Mouse (Mus musculus): Measurements from ENCODE around the gene Keap1.
"Not testable (repeated sequence)": the region's sequence is repeated elsewhere in the genome, so short reads cannot be mapped to it uniquely, and the experiment has no call there.

The Keap1 gene

DNA sequence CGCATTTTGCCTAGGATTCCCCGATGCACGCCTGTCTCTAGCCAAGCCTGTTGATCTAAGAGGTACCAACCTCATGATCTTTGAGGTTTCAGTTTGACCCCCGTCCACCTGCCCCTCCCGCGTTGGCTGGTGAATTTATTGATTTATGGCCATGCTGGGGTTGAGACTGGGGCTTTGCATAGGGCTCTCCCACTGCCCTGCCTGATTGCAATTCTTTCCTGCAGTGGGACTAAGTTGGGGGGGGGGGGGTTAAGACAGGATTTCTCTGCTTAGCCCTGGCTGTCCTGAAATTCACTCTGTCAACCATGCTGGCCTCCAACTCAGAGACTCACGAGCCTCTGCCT lies 13.8 kb downstream of the Keap1 start:
- no peak for DNase-seq

DNA sequence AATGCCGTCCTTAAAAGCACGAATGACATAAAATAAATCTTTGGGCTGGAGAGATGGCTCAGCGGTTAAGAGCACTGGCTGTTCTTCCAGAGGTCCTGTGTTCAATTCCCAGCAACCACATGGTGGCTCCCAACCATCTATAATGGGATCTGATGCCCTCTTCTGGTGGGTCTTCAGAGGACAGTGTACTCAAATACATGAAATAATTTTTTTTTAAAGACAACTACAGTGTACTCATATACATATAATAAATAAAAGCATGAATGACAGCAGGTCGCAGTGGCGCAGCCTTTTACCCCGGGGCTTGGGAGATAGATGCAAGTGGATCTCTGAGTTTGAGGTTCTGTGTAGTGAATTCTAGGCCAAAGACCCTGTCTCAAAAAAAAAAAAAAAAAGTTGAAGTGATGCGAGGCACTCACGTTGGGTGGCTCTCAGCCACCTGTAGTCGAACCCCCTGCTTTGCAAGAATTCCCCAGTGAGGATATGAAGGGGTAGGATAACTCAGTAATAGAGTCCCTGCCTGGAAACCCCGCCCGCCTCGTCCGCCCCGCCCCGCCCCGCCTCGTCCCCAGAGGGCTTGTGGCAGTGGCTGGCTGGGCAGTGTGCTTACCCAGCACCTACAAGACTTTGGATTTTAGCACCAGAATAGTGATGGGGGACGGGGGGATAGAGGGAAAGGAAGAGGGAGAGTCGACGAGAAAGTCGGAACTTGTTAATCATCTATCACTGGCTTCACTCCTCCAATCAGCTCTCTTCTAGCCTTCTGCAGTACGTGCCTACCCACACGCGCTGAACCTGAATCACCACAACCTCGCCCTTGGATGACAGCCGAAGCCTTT lies 14.4 kb downstream of the Keap1 start:
- DNase-seq: no peak

DNA sequence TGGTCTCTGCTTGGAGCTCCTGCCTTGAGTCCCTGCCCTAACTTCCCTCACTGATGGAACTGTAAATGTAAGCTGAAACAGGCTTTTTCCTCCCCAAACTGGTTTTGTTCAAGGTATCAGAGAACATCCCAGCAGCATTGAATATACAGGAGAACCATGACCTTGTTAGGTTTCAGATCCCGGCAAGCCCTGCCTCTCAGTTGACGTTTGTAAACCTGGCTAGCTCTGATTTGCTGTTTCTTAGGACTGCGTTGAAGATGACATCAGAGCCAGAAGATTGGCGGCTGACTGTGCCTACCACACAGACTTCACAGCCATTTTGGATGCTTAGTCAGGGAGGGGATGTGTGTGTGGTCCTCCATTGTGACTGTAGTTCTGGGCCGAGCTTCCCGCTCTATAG lies 15.3 kb downstream of the Keap1 start:
- no peak for DNase-seq

DNA sequence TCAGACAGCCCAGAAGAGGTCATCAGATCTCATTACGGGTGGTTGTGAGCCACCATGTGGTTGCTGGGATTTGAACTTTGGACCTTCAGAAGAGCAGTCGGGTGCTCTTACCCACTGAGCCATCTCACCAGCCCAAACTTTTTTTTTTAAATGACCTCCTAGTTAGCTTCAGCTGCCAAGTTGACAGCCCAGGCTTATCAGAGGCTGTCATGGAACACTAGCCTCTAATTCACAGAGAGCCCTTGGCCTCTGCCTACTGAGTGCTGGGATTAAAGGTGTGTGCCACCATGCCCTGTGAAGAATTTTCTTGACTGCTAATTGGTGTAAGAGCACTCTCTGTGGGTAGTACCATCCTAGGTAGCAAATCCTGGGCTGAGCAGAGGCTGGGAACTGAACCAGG lies 15.7 kb downstream of the Keap1 start:
- not testable (repeated sequence) for DNase-seq

GRCm38 (mm10) chr9:21221383-21221929 lies 17.7 kb downstream of the Keap1 start:
- no peak for DNase-seq

- DNase-seq: peak; percentile 97
Observed at GRCm38 (mm10) chr9:21220490-21221382, 18.4 kb downstream of the Keap1 start.

DNA sequence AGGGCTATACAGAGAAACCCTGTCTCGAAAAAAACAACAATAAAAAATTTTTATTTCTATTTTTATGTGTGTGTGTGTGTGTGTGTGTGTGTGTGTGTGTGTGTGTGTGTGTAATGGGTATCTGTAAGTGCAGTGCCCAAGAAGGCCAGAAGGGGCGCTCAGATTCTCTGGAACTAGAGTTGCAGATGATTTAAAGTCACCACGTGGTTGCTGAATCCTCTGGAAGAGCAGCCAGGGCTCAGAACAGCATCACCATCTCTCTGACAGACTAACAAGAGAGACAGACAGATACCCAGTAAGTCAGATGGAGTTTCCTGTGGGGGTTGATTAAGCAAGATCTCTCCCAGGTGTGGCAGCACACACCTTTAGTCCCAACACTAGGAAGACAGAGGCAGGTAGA lies 19.3 kb downstream of the Keap1 start:
- DNase-seq: no peak

- DNase-seq: no peak
Observed at GRCm38 (mm10) chr9:21216050-21216841, 22.9 kb downstream of the Keap1 start.

DNA sequence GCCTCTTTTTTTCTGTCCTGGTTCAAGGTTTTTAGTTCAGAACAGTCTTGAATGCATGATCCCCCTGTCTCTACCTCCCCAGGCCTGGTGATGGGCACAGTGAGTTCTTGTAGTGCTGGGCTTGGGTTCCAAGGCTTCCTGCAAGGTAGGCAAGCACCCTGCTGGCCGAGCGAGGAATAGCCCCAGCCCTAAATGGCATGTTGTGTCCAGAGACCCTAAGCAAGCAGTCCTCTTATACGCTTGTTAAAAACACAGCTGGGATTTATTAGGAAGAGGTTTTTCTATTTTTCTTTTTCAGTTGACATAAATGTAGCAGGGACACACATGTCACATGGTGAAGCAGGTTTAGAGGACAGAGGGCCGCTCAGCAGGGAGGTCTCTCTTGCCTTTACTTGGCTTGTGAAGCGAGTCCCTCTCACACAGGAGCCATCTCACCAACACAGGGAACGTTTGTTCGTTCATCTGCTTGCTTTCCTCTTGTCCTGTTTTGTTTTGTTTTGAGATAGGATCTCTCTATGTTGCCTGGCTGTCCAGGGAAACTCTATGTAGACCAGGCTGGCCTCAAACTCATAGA lies 25.5 kb downstream of the Keap1 start:
- no peak for DNase-seq

DNA sequence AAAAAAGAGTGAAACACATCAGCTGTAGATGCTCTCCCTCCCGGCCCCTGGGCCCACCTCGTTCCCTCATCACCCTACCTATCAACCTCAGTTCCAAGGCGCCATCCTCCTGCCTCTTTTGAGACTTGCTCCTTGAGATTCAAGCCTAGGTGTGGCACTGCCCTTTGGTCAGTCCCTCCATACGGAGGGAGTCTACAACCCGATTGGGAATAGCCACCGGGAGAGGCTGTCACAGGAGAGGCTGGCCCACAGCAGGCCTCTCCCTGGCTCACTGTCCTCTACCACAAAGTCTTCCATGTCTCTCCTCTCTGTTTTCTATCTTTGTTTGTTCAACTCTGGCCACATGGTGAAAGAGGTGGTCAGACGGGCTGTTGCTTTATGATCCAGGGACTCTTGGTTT lies 27.5 kb downstream of the Keap1 start:
- no peak for DNase-seq

DNA sequence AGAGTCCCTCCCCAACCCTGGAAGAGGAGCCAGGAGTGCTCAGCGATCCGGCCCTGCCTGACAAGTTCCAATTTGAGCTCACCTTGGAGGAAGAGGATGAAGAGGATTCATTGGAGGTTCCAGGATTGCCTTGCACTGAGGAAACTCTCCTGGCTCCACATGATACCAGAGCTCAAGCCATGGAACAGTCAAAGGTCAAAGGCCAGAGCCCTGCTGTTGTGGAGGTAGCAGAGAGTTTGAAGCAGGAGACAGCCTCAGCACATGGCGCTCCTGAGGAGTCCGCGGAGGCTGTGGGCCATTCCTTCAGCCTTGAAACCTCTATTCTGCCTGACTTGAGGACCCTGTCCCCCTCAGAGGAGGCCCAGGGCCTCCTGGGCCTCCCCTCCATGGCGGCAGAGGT lies 28.3 kb downstream of the Keap1 start:
- DNase-seq: no peak

DNA sequence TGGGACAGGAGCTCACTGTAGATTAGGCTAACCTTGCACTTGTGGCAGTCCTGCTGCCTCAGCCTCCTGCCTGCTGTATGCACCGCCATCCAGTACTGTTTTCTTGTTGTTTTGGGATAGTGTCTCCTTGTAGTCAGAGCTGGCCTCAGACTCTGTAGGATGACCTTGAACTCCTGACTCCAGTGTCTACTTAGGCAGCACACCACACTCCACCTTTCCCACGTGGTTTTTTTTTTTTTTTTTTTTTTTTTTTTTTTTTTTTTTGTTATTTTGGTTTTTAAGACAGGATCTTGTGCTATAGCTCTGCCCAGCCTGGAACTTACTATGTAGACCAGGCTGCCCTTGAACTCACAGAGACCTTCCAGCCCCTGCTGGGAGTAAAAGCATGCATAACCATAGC lies 30.5 kb downstream of the Keap1 start:
- DNase-seq: no peak

GRCm38 (mm10) chr9:21206848-21207247 lies 32.3 kb downstream of the Keap1 start:
- DNase-seq: no peak

DNA sequence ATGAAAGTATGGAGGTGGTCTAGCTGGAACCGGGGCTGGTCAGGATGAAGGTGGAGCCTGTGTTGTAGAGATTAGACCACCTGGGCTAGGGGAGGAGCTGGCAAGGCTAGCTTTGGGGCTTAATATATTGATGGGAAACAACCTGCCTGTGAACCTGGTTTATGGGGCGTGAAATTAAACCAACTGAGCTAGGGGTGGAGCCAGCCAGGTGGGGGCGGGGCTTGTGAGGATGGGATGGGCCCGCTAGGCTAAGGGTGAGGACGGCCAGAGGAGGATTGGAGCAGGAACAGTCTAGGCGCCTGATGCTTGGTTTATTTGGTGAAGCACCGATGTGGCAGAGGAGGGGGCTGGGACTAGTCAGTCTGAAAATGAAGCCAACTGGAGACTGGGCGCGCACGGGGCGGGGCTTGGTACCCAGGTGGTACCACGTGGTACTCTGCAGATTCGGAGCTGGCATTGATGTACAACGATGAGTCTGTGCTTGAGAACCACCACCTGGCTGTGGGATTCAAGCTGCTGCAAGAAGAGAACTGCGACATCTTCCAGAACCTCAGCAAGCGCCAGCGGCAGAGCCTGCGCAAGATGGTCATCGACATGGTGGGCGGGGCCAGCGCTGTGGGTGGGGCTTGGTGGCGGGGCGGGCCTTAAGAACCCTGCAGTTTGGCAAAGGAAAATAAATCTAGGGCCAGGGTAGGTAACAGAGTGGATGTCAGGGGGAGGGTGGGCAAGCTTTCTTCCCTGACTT lies 34.5 kb downstream of the Keap1 start:
- no peak for DNase-seq

- no peak for DNase-seq
Observed at GRCm38 (mm10) chr9:21204156-21204527, 35.0 kb downstream of the Keap1 start.

DNA sequence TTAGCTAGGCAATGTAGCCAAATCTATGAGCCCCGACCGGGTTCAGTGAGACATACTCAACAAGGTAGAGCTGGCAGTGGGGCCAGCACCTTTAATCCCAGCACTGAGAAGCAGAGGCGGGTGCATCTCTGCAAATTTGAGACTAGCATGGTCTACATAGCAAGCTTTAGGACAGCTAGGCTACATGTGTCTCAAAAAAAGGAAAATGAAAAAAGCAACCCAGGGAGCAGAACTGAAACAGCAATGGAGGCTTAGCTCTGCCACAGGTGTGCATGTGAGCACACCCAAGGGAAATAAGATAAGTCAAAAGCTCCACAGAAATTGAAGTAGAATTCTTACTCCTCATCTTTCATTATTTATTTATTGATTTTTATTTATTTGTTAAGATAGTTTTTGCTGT lies 40.2 kb downstream of the Keap1 start:
- no peak for DNase-seq

- DNase-seq: no peak
Observed at GRCm38 (mm10) chr9:21197981-21198380, 41.2 kb downstream of the Keap1 start.

DNA sequence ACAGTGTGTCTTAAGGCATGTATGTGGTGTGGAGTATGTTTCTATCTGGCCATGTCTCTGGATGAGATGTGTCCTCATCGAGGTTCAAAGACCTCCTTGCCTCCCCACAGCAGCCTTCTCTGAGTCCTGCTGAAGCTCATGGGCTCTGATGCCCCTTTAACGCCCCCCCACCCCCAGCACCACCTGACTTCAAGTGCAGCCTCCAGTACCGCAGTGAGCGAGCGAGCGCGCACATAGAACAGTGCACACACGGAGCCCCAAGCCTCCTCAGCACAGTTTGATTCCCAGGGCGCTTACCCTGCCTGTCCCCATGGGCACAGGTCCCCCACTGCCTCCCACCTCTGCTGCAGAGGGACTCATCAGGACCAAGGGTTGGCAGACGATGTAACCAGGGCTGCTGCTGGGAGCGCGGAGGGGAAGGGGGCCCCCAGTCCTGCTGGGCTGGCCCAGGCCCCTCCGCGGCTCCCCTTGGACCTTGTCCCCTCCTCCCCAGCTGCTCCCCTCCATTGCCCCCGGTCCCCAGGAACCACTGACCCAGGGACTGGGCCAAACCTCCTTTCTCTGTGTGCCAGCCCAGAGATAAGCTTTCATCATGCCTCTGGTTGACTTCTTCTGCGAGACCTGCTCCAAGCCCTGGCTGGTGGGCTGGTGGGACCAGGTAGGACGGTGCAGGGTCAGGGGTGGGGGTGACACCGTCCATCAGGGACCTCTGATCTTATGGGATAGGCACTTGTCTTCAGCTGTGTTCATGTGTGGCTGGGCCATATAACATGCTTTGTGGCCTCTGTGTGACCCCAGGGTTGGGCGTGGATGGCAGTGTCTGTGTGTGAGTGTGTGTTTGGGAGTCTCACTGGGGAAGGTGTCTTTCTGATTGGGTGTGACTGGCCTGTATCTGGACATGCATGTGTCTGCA lies 42.4 kb downstream of the Keap1 start:
- peak; percentile 62 for DNase-seq

DNA sequence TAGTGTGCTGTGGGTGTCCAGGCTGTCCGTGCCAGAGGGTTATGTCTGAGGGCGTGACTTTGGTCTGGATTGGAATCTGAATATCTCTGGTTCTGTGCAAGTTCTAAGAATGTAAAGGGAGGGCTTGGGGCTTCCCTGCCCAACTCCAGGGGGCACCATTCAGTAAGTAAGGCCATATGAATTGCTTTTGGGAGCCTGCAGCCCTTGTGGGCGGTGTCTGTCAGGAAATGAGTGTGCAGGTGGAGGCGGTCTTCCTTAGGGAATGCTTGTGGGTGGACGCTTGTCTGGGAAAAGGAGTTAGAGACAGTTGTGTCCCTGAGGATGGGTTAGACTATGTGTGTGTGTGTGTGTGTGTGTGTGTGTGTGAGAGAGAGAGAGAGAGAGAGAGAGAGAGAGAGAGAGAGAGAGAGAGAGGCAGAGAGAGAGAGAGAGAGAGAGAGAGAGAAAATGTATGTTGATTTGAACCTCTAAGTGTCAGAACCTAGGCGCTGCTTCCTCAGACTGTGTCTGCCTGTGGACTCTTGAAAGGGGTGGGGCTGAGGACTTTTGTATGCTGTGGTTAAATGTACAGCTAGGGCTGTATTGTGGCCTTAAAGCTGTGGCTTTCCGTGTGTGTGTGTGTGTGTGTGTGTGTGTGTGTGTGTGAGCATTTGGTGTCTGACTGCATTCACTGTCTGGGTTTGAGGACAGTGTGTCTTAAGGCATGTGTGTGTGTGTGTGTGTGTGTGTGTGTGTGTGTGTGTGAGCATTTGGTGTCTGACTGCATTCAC lies 43.2 kb downstream of the Keap1 start:
- DNase-seq: not testable (repeated sequence)
